Mouse (Mus musculus): ENCODE data around the gene Lrrc29. TPM values are rescaled to one million over a fixed set of nuclear protein-coding genes. Genes with fewer than 3 reads are reported as not detected.

Lrrc29 gene
- total RNA-seq, 2 experiments from 2014 or later, result 5.4 to 5.6 TPM

DNA sequence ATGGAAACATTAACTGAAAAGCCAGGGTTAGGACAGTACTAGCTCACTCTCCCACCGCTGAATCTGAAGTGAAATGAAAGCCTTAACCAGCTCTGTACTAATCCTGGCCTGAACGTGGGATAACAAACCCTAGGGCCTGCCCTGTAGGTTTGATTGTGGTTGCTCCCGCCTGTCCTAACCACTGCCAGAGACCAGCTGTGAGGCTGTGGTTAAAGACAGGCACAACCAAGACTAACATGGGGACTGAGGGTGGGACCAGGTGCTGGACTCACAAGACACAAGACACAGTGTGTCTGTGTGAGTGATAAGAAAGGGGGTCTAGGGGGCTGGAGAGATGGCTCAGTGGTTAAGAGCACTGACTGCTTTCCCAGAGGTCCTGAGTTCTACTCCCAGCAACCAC is 45.5 kb downstream of the Lrrc29 start:
- no peak for DNase-seq (ENCODE audit: extremely low spot score in 1 of 2, low spot score in 2 of 2)
- intact Hi-C loops (cut with DNase I), result no loop called here

DNA sequence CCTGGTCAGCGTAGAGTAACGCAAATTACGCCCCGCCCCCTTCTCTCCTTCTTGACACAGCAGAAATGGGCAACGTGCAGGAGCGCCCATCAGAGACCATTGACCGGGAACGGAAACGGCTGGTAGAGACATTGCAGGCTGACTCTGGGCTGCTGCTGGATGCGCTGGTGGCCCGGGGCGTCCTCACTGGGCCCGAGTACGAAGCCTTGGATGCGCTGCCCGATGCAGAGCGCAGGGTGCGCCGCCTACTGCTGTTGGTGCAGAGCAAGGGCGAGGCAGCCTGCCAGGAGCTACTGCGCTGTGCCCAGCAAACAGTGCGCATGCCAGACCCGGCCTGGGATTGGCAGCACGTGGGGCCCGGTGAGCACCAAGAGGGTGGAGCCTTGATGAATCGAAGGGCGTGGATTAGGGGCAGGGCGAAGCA is 47.2 kb downstream of the Lrrc29 start:
- intact Hi-C loops (cut with DNase I), result no loop called here
- peak; percentile 64 to 85 for DNase-seq (ENCODE audit: extremely low spot score in 1 of 2, low spot score in 2 of 2)

DNA sequence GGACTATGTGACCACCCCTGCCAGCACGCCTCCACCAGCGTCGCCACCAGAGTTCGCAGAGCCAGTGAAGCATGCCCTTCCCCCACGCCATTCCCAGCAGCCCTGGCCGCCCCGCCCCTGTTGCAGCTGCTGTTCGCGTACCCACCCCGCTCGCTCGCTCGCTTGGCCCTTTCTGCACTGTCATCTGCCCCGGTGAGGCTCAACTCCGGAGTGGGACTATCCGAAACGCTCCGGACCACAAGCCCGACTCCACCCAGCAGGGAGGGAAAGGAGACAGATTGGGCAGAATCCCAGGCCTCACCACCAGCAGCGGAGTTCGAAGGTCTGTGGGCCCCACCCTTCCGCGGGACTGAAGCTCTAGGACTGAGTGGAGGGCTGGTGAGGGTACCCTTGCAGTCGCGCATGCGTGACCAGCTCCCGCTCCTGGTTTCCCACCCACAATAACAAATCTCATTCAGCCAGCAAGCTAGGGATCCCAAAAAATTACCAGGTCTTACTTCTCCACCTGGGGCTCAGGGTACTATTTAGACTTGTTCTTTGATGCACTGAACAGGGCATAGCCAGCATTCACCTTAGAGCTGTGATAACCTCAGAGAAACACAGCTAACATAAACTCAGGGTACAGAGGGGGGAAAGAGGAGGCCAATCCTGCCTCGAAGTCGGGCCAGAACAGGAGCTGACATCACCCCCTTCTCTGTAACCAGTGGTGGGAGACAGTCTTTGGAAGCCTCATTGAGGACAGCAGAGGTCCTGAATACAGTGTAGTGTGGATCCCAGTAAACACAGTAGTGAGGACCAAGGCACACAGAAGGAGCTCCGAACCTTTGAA is 49.6 kb downstream of the Lrrc29 start:
- peak in 1 of 2 experiments; percentile 79 for DNase-seq (ENCODE audit: extremely low spot score in 1 of 2, low spot score in 2 of 2)
- intact Hi-C loops (cut with DNase I), result no loop called here

DNA sequence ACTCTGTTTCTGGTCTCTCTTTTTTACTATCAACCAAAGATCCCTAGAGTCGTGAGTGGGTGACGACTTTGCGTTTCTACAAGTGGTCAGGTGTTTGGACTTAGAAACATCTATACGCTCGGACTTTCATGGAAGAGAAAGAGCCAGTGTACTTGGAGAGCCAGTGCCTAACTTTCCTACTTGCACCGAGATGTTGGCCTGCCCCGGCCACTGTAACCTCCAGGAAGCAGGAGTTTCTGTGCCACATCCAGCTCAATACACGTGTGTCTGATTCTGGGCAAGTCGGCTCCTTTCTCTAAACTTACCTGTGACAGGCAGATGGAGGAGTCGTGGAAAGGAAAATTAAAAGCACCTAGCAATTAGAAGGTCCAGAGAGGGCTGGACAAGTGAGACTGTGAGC is 50.2 kb downstream of the Lrrc29 start, which contains the start of gene Nol3:
Gene Nol3 (plus strand): TSS at position 301 of the 400 bp plus-strand sequence.
- intact Hi-C loops (cut with DNase I), result no loop called here
- no peak for DNase-seq (ENCODE audit: extremely low spot score in 1 of 2, low spot score in 2 of 2)

DNA sequence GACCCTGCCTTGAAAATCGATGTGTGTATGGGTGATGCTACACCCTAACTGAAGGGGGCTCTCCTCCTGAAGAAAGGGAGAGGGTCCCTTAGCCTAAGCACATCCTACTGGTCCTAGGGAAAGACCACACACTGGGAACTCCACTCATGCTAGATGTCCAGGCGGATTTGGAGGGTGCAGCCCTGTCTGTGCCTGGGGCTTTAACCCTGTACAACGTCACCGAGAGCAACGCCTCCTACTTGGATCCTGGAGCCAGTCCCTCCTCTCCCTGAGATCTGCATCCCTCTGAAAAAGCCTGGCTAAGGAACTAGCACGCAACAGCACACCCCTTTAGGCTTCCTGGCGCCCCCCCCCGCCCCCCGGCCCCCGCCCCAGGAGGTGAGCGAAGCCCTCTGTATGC is 50.7 kb downstream of the Lrrc29 start:
- intact Hi-C loops (cut with DNase I), result no loop called here

DNA sequence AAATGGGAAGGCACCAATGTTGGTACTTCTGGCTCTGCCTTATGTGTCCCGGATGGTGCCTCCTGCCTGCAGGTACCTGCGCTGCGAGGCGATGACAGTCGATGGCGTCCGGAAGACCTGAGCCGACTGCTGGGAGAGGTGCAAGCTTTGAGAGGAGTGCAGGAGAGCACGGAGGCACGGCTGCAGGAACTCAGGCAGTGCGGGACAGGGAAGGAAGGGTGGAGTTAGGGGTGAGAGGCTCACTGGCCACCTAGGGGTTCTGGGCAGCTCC is 55.2 kb downstream of the Lrrc29 start:
- intact Hi-C loops (cut with DNase I), result no loop called here
- no peak for DNase-seq (ENCODE audit: extremely low spot score in 1 of 2, low spot score in 2 of 2)

More for the DNA sequence above, 50.7 kb downstream of the Lrrc29 start:
- DNase-seq (ENCODE audit: extremely low spot score in 1 of 2, low spot score in 2 of 2), result no peak

DNA sequence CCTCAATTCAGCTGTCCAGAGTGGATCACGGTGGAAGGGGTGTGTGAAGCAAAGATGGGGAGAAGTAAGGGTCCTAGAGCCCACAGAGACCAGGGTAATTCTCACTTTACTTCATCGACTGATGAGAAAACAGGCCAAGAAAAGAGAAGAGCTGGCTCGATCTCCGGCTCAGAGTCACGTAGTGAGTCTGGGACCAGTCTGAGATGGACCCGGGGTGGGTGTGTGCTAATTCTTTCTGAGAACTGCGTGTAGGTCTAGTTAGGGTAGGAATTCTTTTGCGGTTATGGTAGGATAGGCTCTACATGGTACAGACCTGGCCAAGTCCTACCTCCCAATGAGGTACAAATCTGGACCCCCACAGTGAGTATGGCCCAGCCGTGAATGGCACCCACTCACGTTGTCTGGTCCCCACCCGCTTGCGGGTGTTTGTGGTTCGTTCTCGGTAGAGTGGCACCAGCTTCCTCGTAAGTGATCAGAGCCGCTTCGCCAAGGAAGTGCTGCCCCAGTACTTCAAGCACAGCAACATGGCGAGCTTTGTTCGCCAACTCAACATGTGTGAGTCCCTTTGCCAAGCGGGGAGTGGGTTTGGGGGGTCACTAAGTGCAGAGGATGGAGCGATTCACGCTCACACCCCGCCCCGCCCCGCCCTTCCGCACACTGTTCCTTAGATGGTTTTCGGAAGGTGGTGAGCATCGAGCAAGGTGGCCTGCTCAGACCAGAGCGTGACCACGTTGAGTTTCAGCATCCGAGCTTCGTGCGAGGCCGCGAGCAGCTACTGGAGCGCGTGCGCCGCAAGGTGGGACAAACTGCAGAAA is 55.8 kb downstream of the Lrrc29 start:
- DNase-seq (ENCODE audit: extremely low spot score in 1 of 2, low spot score in 2 of 2), result no peak
- intact Hi-C loops (cut with DNase I), result no loop called here

DNA sequence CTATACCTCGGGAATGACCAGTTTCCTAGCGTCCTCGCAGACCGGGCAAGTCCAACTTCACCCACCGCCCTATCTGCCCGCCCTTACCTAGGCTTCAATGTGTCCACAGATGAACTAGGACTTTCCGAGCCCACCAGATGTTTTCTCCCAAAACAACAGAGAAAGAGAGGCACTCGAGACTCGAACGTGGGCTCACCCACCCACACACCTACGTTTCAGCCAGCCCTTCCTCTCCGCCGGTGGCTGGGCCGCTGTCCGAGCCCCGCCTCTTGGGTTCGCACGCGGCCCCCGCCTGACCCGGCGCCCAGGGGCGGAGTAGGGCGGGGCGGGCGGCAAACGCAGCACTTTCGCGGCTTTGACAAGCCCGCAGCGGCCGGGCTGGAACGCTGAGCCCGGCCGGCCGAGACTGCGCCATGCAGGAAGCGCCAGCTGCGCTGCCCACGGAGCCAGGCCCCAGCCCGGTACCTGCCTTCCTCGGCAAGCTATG is 56.6 kb downstream of the Lrrc29 start, which contains the start of gene Hsf4:
Gene Hsf4 (plus strand): TSS at position 341 of the 487 bp plus-strand sequence.
- intact Hi-C loops (cut with DNase I), result no loop called here

DNA sequence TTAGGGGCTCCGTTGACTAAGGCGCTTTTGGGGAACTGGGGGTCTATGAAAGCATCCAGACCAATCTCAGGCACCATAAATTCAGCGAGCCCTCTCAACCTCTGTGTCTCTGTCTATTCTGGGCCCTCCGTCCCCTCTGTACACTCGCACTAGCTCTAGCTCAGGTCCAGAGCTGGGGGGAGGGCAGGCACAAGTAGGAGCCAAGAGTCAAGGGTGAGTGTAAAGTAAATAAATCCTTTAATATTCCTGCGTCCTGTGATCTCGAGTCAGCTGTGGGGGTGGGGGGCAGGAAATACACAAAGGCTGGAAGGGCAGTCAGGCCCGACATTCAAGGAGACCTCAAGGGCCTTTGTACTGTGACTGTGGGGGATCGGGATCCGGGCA is 57.0 kb downstream of the Lrrc29 start:
- DNase-seq (ENCODE audit: extremely low spot score in 1 of 2, low spot score in 2 of 2), result peak in 1 of 2 experiments; percentile 76
- intact Hi-C loops (cut with DNase I), result no loop called here

More for the DNA sequence above, 56.6 kb downstream of the Lrrc29 start, which contains the start of gene Hsf4:
- peak in 1 of 2 experiments; percentile 76 for DNase-seq (ENCODE audit: extremely low spot score in 1 of 2, low spot score in 2 of 2)

DNA sequence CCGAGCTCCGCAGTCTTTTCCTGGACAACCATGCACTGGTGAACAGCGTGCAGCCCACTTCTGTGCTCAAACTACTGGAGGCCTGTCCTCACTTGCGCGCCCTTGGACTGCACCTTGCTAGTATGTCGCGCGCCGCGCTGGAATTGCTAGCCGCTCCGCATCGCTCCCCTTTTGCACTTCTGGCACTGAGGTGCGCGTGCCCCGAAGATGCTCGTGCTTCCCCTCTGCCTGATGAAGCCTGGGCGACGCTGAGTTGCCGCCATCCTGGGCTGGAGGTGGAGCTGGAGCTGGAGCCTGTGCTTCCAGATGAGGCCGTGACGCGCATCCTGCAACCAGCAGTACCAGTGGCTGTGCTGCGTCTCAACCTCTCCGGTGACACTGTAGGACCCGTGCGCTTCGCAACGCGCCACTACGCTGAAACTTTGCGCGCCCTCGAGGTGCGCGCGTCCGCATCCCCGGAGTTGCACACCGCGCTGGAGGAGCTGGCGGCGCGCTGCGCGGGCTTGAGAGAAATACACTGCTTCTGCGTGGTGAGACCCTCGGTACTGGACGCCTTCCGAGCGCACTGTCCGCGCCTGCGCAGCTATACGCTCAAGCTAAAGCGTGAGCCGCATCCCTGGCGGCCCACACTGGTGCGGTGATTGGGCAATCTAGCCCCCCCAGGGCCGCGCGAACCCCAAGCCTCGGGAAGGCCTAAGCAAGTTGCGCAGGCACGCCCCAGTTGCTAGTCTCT is 57.6 kb downstream of the Lrrc29 start:
- peak; percentile 83 to 88 for DNase-seq (ENCODE audit: extremely low spot score in 1 of 2, low spot score in 2 of 2)
- intact Hi-C loops (cut with DNase I), result no loop called here

DNA sequence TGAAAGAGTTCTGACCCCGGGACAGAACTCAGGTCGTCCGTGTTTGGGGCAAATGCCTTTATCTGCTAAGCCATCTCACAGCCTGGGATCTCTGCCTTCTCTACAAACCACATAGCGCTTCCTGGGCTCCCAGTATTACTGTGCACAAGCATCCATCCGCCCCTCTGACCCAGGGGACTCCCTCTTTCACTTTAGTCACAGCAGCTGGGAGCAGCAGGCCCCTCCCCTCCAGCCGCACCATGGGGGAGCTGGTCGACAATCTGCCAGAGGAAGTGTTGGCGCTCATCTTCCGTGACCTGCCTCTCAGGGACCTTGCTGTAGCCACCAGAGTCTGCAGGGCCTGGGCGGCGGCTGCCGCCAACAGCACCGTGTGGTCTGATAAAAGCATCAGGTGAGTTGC is 59.3 kb downstream of the Lrrc29 start:
- peak in 1 of 2 experiments; percentile 52 for DNase-seq (ENCODE audit: extremely low spot score in 1 of 2, low spot score in 2 of 2)
- intact Hi-C loops (cut with DNase I), result no loop called here

DNA sequence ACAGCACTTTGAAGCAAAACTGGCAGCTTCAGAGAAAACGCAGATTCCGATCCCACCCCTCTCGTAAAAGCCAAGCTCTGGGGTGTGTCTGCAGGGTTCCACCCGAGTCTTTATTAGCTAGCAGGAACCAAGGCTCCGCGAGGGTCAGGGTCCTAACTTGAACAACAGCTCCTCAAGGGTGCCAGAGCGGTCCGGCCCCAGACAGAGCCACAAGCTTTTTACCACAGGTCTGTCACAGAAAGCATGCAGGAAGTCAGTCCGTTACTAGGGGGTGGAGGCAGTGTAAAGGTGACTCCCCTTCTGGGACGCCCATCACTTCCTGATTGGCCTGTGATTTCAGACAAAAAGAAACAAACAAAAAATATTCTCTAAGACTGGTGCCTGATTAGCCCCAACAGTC is 61.0 kb downstream of the Lrrc29 start:
- intact Hi-C loops (cut with DNase I), result no loop called here
- DNase-seq (ENCODE audit: extremely low spot score in 1 of 2, low spot score in 2 of 2), result no peak

DNA sequence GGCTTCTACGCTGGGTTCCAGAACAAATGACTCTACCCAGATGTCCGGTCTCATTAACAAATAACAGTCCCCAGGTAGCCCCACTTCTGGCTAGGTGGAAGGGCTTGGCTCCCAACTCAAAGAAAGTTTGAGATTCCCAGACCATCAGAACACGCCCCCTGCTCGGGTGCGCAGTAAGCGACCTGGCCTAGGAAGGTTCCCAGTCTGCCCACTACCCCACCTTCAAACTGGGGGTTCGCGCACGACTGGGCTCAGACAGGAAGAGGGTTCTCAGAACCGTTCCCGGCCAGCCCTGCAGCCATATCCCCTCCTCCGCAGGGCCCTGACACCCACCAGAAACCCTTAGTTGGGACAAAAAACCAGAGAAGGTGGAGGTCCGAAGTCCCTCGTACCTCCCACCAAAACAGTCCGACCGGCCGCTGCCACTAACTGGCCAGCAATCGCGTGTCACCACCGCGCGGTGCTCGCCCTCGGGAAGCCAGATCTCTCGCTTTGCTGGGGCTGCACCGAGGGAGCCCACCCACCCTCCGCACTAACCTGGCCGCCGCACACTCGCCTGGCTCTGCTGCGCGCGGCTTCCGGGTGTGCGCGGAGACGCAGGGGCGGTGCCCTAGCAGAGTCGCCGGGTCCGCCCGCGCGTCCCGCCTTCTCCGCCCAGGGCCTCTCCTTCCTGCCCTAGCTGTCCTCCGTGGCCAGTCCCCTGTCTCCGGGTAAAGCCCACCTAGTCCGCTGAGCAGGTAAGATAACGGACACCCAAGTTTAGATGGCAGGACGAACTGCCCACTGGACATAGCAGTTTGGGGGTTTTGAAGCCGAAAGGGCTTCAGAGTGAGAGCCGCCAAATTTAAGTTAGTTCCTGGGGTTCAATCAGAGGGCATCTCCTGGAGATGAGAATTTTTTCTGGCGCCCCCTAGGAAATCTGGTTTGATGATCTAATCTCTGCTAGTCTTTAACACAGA is 61.8 kb downstream of the Lrrc29 start, which contains the start of the genes Tradd and Fbxl8:
Gene Tradd (minus strand): TSS at position 586 of the 959 bp plus-strand sequence.
Gene Fbxl8 (plus strand): TSS at position 625 of the 959 bp plus-strand sequence.
- intact Hi-C loops (cut with DNase I), result no loop called here
- peak in 1 of 2 experiments; percentile 79 for DNase-seq (ENCODE audit: extremely low spot score in 1 of 2, low spot score in 2 of 2)

DNA sequence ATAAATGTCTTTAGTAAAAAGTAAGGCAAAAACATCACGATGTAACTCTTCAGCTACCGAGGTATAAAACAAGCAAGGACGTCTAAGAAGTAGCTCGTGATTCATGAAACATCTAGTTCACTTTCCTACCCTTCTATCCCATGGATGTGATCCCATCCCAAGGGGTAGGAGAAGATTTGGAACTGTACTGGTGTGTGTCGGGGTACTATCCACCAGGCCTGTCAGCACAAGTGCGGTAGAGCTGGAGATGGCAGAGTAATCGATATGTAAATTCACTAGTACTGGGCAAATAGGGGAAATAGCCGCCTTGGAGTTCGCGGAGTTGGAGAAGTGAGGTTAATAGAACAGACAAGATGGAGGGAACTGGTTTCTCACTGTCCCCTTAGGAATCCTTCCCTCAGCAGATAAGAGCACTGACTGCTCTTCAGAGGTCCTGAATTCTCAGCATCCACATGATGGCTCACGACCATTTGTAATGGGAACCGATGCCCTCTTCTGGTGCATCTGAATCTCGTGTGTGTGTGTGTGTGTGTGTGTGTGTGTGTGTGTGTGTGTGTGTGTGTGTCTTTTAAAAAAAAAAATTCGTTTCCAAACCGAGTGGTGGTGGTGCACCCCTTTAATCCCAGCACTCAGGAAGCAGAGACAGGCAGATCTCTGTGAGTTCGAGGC is 62.7 kb downstream of the Lrrc29 start:
- DNase-seq (ENCODE audit: extremely low spot score in 1 of 2, low spot score in 2 of 2), result no peak
- intact Hi-C loops (cut with DNase I), result no loop called here
